Mouse (Mus musculus) ES-Bruce4 (cell line): ENCODE data around the gene Ahdc1.

Experiments used
- CTCF ChIP-seq: IDR thresholded peaks from one replicate; pipeline ENCODE4 v1.8.1; 2011; ENCODE audit warnings: low read depth, low read length
- EP300 ChIP-seq: IDR thresholded peaks from 2 replicates; pipeline ENCODE4 v1.6.1; 2011; ENCODE audit warnings: low read depth, low read length; ENCODE audit not compliant: insufficient read depth
- POLR2A ChIP-seq: IDR thresholded peaks from one replicate; pipeline ENCODE4 v1.8.1; 2011; ENCODE audit warnings: low read length; ENCODE audit not compliant: insufficient read depth

GRCm38 (mm10) chr4:133005233-133005632 lies 5.8 kb upstream of the Ahdc1 start:
- TF ChIP-seq CTCF (peak; percentile 93), POLR2A (no peak), EP300 (peak; percentile 44; the same call in 1 of the 2 replicates)
